Mouse (Mus musculus) stomach, embryonic 15.5 days (tissue): ENCODE measurements around the gene Zfp512b. TPM values are rescaled to one million over a fixed set of nuclear protein-coding genes. Genes with fewer than 3 reads are reported as not detected.

Experiments
- ATAC-seq: fragments of 200-750 bp; cut with Nextera tagmentation; 2 replicates; pipeline ENCODE4 v1.8.0; 2017; ENCODE audit warnings: low read depth, moderate number of reproducible peaks, moderate TSS enrichment; ENCODE audit not compliant: insufficient read depth, low FRiP score
- H3K27ac ChIP-seq: fragments of 300-500 bp; sonication (generic); 2 replicates; pipeline ENCODE4 v1.5.1; 2015; ENCODE audit warnings: mild to moderate bottlenecking, inconsistent platforms
- H3K27me3 ChIP-seq: fragments of 300-500 bp; sonication (generic); replicated peaks from 2 replicates; pipeline ENCODE4 v1.6.1; 2015; ENCODE audit warnings: inconsistent platforms
- H3K36me3 ChIP-seq: fragments of 300-500 bp; sonication (generic); 2 replicates; pipeline ENCODE4 v1.6.1; 2015; ENCODE audit warnings: inconsistent platforms
- H3K4me1 ChIP-seq: fragments of 300-500 bp; sonication (generic); 2 replicates; pipeline ENCODE4 v1.6.1; 2015; ENCODE audit warnings: inconsistent platforms
- H3K4me2 ChIP-seq: fragments of 300-500 bp; sonication (generic); 2 replicates; pipeline ENCODE4 v1.6.1; 2015; ENCODE audit warnings: mild to moderate bottlenecking, inconsistent platforms
- H3K4me3 ChIP-seq: fragments of 300-500 bp; sonication (generic); replicated peaks from 2 replicates; pipeline ENCODE4 v1.5.1; 2015; ENCODE audit warnings: inconsistent platforms
- H3K9ac ChIP-seq: fragments of 300-500 bp; sonication (generic); 2 replicates; pipeline ENCODE4 v1.6.1; 2015; ENCODE audit warnings: inconsistent platforms
- H3K9me3 ChIP-seq: fragments of 300-500 bp; sonication (generic); 2 replicates; pipeline ENCODE4 v1.6.1; 2016; ENCODE audit warnings: inconsistent platforms
- WGBS: fragments of 180-500 bp; shearing (Covaris S2); methylation state at CpG from one replicate; pipeline ENCODE4 v1.1.7; 2015; 5-methylcytosine and 5-hydroxymethylcytosine counted together
- polyA plus RNA-seq: library from polyadenylated mRNA; unstranded; fragments of >200 nt; fragmentation: Nextera tagmentation; extraction: Ambion mirVana; gene quantifications from 2 replicates; pipeline ENCODE4 v1.2.1, GENCODE M21; 2015

The Zfp512b gene
- polyA plus RNA-seq, 1 experiment from 2014 or later, result 48.5 TPM

GRCm38 (mm10) chr2:181588229-181588780 is 4.3 kb downstream of the Zfp512b start:
- no peaks in the 10 kb centered on the region for H3K9me3 ChIP-seq
- no peak overlapping the region for H3K9ac ChIP-seq
- H3K27ac ChIP-seq, result no peak overlapping the region
- no peaks in the 10 kb centered on the region for H3K27me3 ChIP-seq
- 89% methylated on average over 11 of the region's 11 CpGs for WGBS
- H3K36me3 ChIP-seq, result peaks cover 62% of the 10 kb centered on the region
- no peak for ATAC-seq
- no peak overlapping the region for H3K4me3 ChIP-seq
- H3K4me1 ChIP-seq, result peaks cover 14% of the 10 kb centered on the region
- H3K4me2 ChIP-seq, result no peak overlapping the region

- Histone ChIP-seq H3K27me3 (no peaks in the 10 kb centered on the region), H3K36me3 (peaks cover 62% of the 10 kb centered on the region), H3K27ac (no peak overlapping the region), H3K9ac (no peak overlapping the region), H3K4me3 (no peak overlapping the region), H3K4me1 (peaks cover 11% of the 10 kb centered on the region), H3K4me2 (no peak overlapping the region), H3K9me3 (no peaks in the 10 kb centered on the region)
- WGBS, result 79% methylated on average over 6 of the region's 6 CpGs
- no peak for ATAC-seq
Measured at GRCm38 (mm10) chr2:181587796-181588195, 4.8 kb downstream of the Zfp512b start.

GRCm38 (mm10) chr2:181586124-181586523 is 6.5 kb downstream of the Zfp512b start:
- WGBS, result 92% methylated on average over 3 of the region's 3 CpGs

GRCm38 (mm10) chr2:181585506-181585905 is 7.1 kb downstream of the Zfp512b start:
- no peaks in the 10 kb centered on the region for H3K27me3 ChIP-seq
- no peak overlapping the region for H3K27ac ChIP-seq
- H3K9me3 ChIP-seq, result no peaks in the 10 kb centered on the region
- H3K4me2 ChIP-seq, result no peak overlapping the region
- no peak overlapping the region for H3K9ac ChIP-seq
- peaks cover 61% of the 10 kb centered on the region for H3K36me3 ChIP-seq
- WGBS, result 92% methylated on average over 5 of the region's 5 CpGs
- no peak for ATAC-seq
- no peak overlapping the region for H3K4me3 ChIP-seq
- H3K4me1 ChIP-seq, result peaks cover 4% of the 10 kb centered on the region; the same call in 1 of the 2 replicates

More at GRCm38 (mm10) chr2:181586124-181586523, 6.5 kb downstream of the Zfp512b start:
- Histone ChIP-seq H3K4me3 (no peak overlapping the region), H3K36me3 (peaks cover 62% of the 10 kb centered on the region), H3K4me1 (peaks cover 5% of the 10 kb centered on the region), H3K9me3 (no peaks in the 10 kb centered on the region), H3K4me2 (no peak overlapping the region), H3K9ac (no peak overlapping the region), H3K27ac (no peak overlapping the region), H3K27me3 (no peaks in the 10 kb centered on the region)
- no peak for ATAC-seq

- H3K27me3 ChIP-seq, result no peaks in the 10 kb centered on the region
- no peaks in the 10 kb centered on the region for H3K9me3 ChIP-seq
- H3K36me3 ChIP-seq, result peaks cover 51% of the 10 kb centered on the region
- H3K4me1 ChIP-seq, result peaks cover 14% of the 10 kb centered on the region
- H3K4me2 ChIP-seq, result no peak within 1 kb of the TSS
- H3K27ac ChIP-seq, result no peak within 1 kb of the TSS
- no peak for ATAC-seq
- 93% methylated on average over 4 of the region's 4 CpGs for WGBS
- no peak within 1 kb of the TSS for H3K9ac ChIP-seq
- no peak within 1 kb of the TSS for H3K4me3 ChIP-seq
Measured at GRCm38 (mm10) chr2:181584411-181584942, 8.1 kb downstream of the Zfp512b start, which contains the start of gene Uckl1. Uckl1 (minus strand) TSS chr2:181584892.

- Histone ChIP-seq H3K4me1 (peaks cover 22% of the 10 kb centered on the region), H3K27me3 (no peaks in the 10 kb centered on the region), H3K36me3 (peaks cover 44% of the 10 kb centered on the region), H3K9ac (no peak overlapping the region), H3K9me3 (no peaks in the 10 kb centered on the region), H3K4me3 (no peak overlapping the region), H3K4me2 (no peak overlapping the region), H3K27ac (no peak overlapping the region)
- ATAC-seq, result no peak
- 95% methylated on average over 3 of the region's 3 CpGs for WGBS
Measured at GRCm38 (mm10) chr2:181583460-181584257, 8.9 kb downstream of the Zfp512b start.

GRCm38 (mm10) chr2:181582939-181583338 is 9.7 kb downstream of the Zfp512b start:
- H3K4me3 ChIP-seq, result no peak overlapping the region
- H3K27ac ChIP-seq, result 0 out of 2 replicates have a peak overlapping the region, but pooled peaks have one; percentile 95
- H3K4me1 ChIP-seq, result peaks cover 29% of the 10 kb centered on the region
- ATAC-seq, result no peak
- peaks cover 37% of the 10 kb centered on the region for H3K36me3 ChIP-seq
- no peak overlapping the region for H3K4me2 ChIP-seq
- H3K9me3 ChIP-seq, result no peaks in the 10 kb centered on the region
- WGBS, result 74% methylated on average over 1 of the region's 1 CpGs
- H3K27me3 ChIP-seq, result no peaks in the 10 kb centered on the region
- no peak overlapping the region for H3K9ac ChIP-seq

- peak overlapping the region; percentile 91; the same call in 1 of the 2 replicates for H3K4me2 ChIP-seq
- peaks cover 31% of the 10 kb centered on the region for H3K4me1 ChIP-seq
- no peaks in the 10 kb centered on the region for H3K9me3 ChIP-seq
- no peak overlapping the region for H3K9ac ChIP-seq
- H3K27me3 ChIP-seq, result no peaks in the 10 kb centered on the region
- H3K36me3 ChIP-seq, result peaks cover 32% of the 10 kb centered on the region
- ATAC-seq, result no peak
- WGBS, result 82% methylated on average over 2 of the region's 2 CpGs
- peak overlapping the region; percentile 95; the same call in 1 of the 2 replicates for H3K27ac ChIP-seq
- peak overlapping the region; percentile 72; the same call in 1 of the 2 replicates for H3K4me3 ChIP-seq
Measured at GRCm38 (mm10) chr2:181582358-181582757, 10.2 kb downstream of the Zfp512b start.

- H3K9ac ChIP-seq, result peak overlapping the region; percentile 82
- peaks cover 31% of the 10 kb centered on the region for H3K4me1 ChIP-seq
- H3K4me3 ChIP-seq, result peak overlapping the region; percentile 72
- WGBS, result under 1% methylated on average over 49 of the region's 49 CpGs
- no peaks in the 10 kb centered on the region for H3K9me3 ChIP-seq
- ATAC-seq, result peak; percentile 82
- peak overlapping the region; percentile 95 for H3K27ac ChIP-seq
- peaks cover 26% of the 10 kb centered on the region for H3K36me3 ChIP-seq
- H3K27me3 ChIP-seq, result no peaks in the 10 kb centered on the region
- peak overlapping the region; percentile 91 for H3K4me2 ChIP-seq
Measured at GRCm38 (mm10) chr2:181581402-181582120, 11.0 kb downstream of the Zfp512b start.

- ATAC-seq, result peak; percentile 80
- H3K9ac ChIP-seq, result peak overlapping the region; percentile 82
- under 1% methylated on average over 11 of the region's 11 CpGs for WGBS
- no peaks in the 10 kb centered on the region for H3K27me3 ChIP-seq
- H3K4me3 ChIP-seq, result peak overlapping the region; percentile 72
- peak overlapping the region; percentile 95 for H3K27ac ChIP-seq
- H3K4me2 ChIP-seq, result peak overlapping the region; percentile 91
- peaks cover 20% of the 10 kb centered on the region for H3K36me3 ChIP-seq
- peaks cover 31% of the 10 kb centered on the region for H3K4me1 ChIP-seq
- H3K9me3 ChIP-seq, result no peaks in the 10 kb centered on the region
Measured at GRCm38 (mm10) chr2:181581016-181581401, 11.6 kb downstream of the Zfp512b start.

- Histone ChIP-seq H3K9ac (peak overlapping the region; percentile 37), H3K4me3 (peak overlapping the region; percentile 72), H3K9me3 (no peaks in the 10 kb centered on the region), H3K27ac (peak overlapping the region; percentile 95), H3K4me2 (peak overlapping the region; percentile 91), H3K4me1 (peaks cover 31% of the 10 kb centered on the region), H3K36me3 (peaks cover 13% of the 10 kb centered on the region), H3K27me3 (no peaks in the 10 kb centered on the region)
- no peak for ATAC-seq
- WGBS, result 77% methylated on average over 5 of the region's 5 CpGs
Measured at GRCm38 (mm10) chr2:181580131-181580772, 12.4 kb downstream of the Zfp512b start.
